ENCODE assay signal across 8 mouse cellular contexts in the genomic region with DNA sequence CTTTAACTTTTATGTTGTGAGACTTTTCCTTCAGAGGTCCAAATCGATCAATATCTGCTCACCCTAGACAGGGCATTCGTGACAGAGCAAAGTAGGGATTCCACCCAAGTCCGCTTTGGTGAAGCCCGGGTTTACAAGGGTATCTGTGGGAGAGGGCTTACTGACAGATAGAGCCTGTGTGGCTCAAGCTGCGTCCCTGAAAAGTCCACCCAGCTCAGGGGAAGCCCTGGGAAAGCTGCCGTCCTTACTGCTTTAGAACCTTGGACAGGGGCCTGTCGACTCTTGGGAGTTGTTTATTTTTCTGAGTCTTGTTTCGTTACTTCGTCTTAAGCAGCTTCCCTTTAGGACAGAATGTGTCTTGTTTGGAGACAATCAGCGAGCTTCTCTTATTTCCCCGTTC. TPM values are rescaled to one million over a fixed set of nuclear protein-coding genes. Genes with fewer than 3 reads are reported as not detected.
DNase-seq lines count a peak whose midpoint lies in the region; ATAC-seq lines count a peak whose summit lies in the region.

No protein-coding gene starts in this region.

- peak overlapping the region; percentile 83; the same call in 1 of the 2 replicates for H3K9ac ChIP-seq in forebrain, embryonic 16.5 days (replicated peaks; ENCODE audit: low read depth, low read length)
- no peak overlapping the region for H3K9ac ChIP-seq in neural tube, embryonic 12.5 days

- ATAC-seq in forebrain, embryonic 16.5 days, result no peak
- ATAC-seq in neural tube, embryonic 12.5 days (ENCODE audit: low FRiP score, low read depth), result no peak
- no peak for ATAC-seq in CD4-positive, CD25-positive, alpha-beta regulatory T cell, adult 4 months

- H3K27ac ChIP-seq in forebrain, embryonic 16.5 days (ENCODE audit: low read length), result no peak overlapping the region
- no peak overlapping the region for H3K27ac ChIP-seq in limb, embryonic 10.5 days
- H3K27ac ChIP-seq in neural tube, embryonic 12.5 days, result no peak overlapping the region

- peaks cover 5% of the 10 kb centered on the region; the same call in 1 of the 2 replicates for H3K27me3 ChIP-seq in forebrain, embryonic 16.5 days (replicated peaks; ENCODE audit: control insufficient read depth, insufficient read depth, low read length)
- H3K27me3 ChIP-seq in limb, embryonic 10.5 days (ENCODE audit: low read depth, poor library complexity, severe bottlenecking), result peaks cover 53% of the 10 kb centered on the region
- peaks cover 16% of the 10 kb centered on the region for H3K27me3 ChIP-seq in neural tube, embryonic 12.5 days (replicated peaks)

- no peaks in the 10 kb centered on the region for H3K9me3 ChIP-seq in forebrain, embryonic 16.5 days (ENCODE audit: control insufficient read depth, low read length)
- no peaks in the 10 kb centered on the region for H3K9me3 ChIP-seq in limb, embryonic 10.5 days (replicated peaks)
- H3K9me3 ChIP-seq in neural tube, embryonic 12.5 days, result no peaks in the 10 kb centered on the region

- H3K36me3 ChIP-seq in forebrain, embryonic 16.5 days (ENCODE audit: control insufficient read depth, insufficient read depth), result no peaks in the 10 kb centered on the region
- no peaks in the 10 kb centered on the region for H3K36me3 ChIP-seq in limb, embryonic 10.5 days
- H3K36me3 ChIP-seq in neural tube, embryonic 12.5 days, result no peaks in the 10 kb centered on the region

- H3K4me2 ChIP-seq in forebrain, embryonic 16.5 days (ENCODE audit: low read length), result peak overlapping the region; percentile 88
- H3K4me2 ChIP-seq in neural tube, embryonic 12.5 days (replicated peaks), result peak overlapping the region; percentile 98

- H3K4me3 ChIP-seq in forebrain, embryonic 16.5 days (replicated peaks; ENCODE audit: low read length), result peak overlapping the region; percentile 79; the same call in 1 of the 2 replicates
- H3K4me3 ChIP-seq in limb, embryonic 10.5 days, result no peak overlapping the region
- no peak overlapping the region for H3K4me3 ChIP-seq in neural tube, embryonic 12.5 days

- DNase-seq in cerebellum, adult 18-20 months, result peak; percentile 8 to 12
- no peak for DNase-seq in cerebellum, adult 11 months
- DNase-seq in ES-CJ7 (ENCODE audit: low read depth, low spot score), result peak; percentile 19
- DNase-seq in limb, embryonic 10.5 days (ENCODE audit: low spot score), result peak; percentile 36
- no peak for DNase-seq in urinary bladder, adult 2 months (ENCODE audit: low spot score)

- WGBS in forebrain, embryonic 16.5 days, result 15% methylated on average over 11 of the region's 11 CpGs
- 11% methylated on average over 11 of the region's 11 CpGs for WGBS in limb, embryonic 10.5 days
- WGBS in neural tube, embryonic 12.5 days, result 16% methylated on average over 11 of the region's 11 CpGs

- peaks cover 8% of the 10 kb centered on the region for H3K4me1 ChIP-seq in forebrain, embryonic 16.5 days (replicated peaks; ENCODE audit: control insufficient read depth, insufficient read depth, low read length)
- H3K4me1 ChIP-seq in limb, embryonic 10.5 days, result peaks cover 16% of the 10 kb centered on the region
- peaks cover 4% of the 10 kb centered on the region; the same call in 1 of the 2 replicates for H3K4me1 ChIP-seq in neural tube, embryonic 12.5 days

RNA-seq across cellular contexts. Expression of a gene that starts 1.0 kb away (rescaled TPM):
- 0.78 and 1.6 TPM in 2 replicates for polyA plus RNA-seq in forebrain, embryonic 16.5 days (2015; fragmentation: Nextera tagmentation; extraction: Ambion mirVana)
- polyA plus RNA-seq in limb, embryonic 10.5 days (2016; fragmentation: Nextera tagmentation; extraction: Ambion mirVana), result 0.73 and 0.76 TPM in 2 replicates
- 0.94 and 0.95 TPM in 2 replicates for polyA plus RNA-seq in neural tube, embryonic 12.5 days (2016; fragmentation: Nextera tagmentation; extraction: Ambion mirVana)
- 1 to 10 TPM; 1.1 to 2.2 TPM for polyA plus RNA-seq in CD4-positive, CD25-positive, alpha-beta regulatory T cell, adult 4 months (2017; shearing (Covaris generic))
- polyA plus RNA-seq in urinary bladder, adult 2 months (2012; rRNA removed), result 0.35 and 0.76 TPM in 2 replicates

RNA-seq across cellular contexts. Expression of a gene that starts 26.2 kb away (rescaled TPM):
- 17.7 and 21.1 TPM in 2 replicates for polyA plus RNA-seq in forebrain, embryonic 16.5 days (2015; fragmentation: Nextera tagmentation; extraction: Ambion mirVana)
- polyA plus RNA-seq in limb, embryonic 10.5 days (2016; fragmentation: Nextera tagmentation; extraction: Ambion mirVana), result 53.4 and 59.9 TPM in 2 replicates
- polyA plus RNA-seq in neural tube, embryonic 12.5 days (2016; fragmentation: Nextera tagmentation; extraction: Ambion mirVana), result 31.4 and 33.7 TPM in 2 replicates
- 10 to 100 TPM; 11.1 to 20.0 TPM for polyA plus RNA-seq in CD4-positive, CD25-positive, alpha-beta regulatory T cell, adult 4 months (2017; shearing (Covaris generic))
- 0.96 and 1.1 TPM in 2 replicates for polyA plus RNA-seq in urinary bladder, adult 2 months (2012; rRNA removed)

Comparison
In these comparisons a context has a peak if more than half of its experiments do, and no peak if none do; other contexts are left out.
1. DNase-seq: peak in cerebellum, adult 18-20 months (2 of 2), ES-CJ7 (single experiment) and limb, embryonic 10.5 days (single experiment); none in cerebellum, adult 11 months (single experiment) and urinary bladder, adult 2 months (single experiment).